Mouse (Mus musculus): Measurements from ENCODE around the gene Nfkbil1. TPM values are rescaled to one million over a fixed set of nuclear protein-coding genes. Genes with fewer than 3 reads are reported as not detected.
A peak's percentile ranks its signal among the peaks of the same experiment; 100 is the strongest.

Nfkbil1 gene
- polyA plus RNA-seq, 1 experiment, result 7.9 TPM

DNA sequence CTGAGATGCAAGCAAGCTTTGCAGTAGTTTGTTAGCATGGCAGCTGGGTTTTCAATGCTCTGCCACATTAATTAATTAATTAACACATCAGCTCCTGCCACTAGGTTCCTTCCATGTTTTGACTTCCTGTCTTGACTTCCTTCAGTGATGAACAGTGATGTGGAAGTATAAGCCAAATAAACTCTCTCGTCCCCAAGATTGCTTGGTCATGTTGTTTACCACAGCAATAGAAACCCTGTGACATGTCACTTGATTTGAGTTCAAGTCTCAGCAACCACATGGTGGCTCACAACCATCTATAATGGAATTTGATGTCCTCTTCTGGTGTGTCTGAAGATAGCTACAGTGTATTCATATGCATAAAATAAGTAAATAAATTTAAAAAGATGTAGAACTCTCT, 21.8 kb upstream of the Nfkbil1 start:
- Histone ChIP-seq H3K4me1 (ENCODE audit: control insufficient read depth, insufficient read depth, low read length) (no peaks in the 10 kb centered on the region), H3K27me3 (ENCODE audit: control insufficient read depth, insufficient read depth, low read length, poor library complexity, severe bottlenecking) (no peaks in the 10 kb centered on the region), H3K4me3 (ENCODE audit: low read depth, low read length) (no peak overlapping the region), H3K9ac (ENCODE audit: low read depth, poor library complexity, severe bottlenecking) (no peak overlapping the region), H3K9me3 (replicated peaks; ENCODE audit: control insufficient read depth, insufficient read depth, low read length, poor library complexity, severe bottlenecking) (no peaks in the 10 kb centered on the region), H3K36me3 (ENCODE audit: control insufficient read depth, insufficient read depth, low read length, poor library complexity, severe bottlenecking) (peaks cover 9% of the 10 kb centered on the region), H3K27ac (ENCODE audit: insufficient read depth, low read length) (no peak overlapping the region)
- TF ChIP-seq POLR2A (IDR thresholded peaks at IDR 0.05; ENCODE audit: insufficient read depth, low read length), result no peak
- TF ChIP-seq EP300 (IDR thresholded peaks at IDR 0.05; ENCODE audit: insufficient read depth, low read depth, low read length), result no peak
- TF ChIP-seq CTCF (IDR thresholded peaks at IDR 0.05; ENCODE audit: low read depth, low read length), result no peak

DNA sequence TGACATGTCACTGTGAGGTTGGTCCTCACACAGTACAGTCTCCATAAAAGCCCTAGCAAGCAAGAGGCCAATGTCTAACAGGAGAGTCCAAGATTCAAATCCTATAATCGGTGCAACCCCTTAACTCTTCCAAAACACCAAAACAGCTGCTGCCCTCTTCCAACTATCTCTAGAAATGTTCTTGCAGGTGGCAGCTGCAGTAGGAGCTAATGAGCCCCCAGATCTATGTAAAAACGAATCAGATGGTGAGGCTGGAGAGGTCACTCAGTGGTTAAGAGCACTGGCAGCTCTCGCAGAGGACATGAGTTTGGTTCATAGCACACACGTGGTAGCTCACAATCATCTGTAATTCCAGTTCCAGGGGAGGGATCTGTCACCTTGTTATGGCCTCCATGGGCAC, 20.1 kb upstream of the Nfkbil1 start:
- no peak for TF ChIP-seq POLR2A (IDR thresholded peaks at IDR 0.05; ENCODE audit: insufficient read depth, low read length)
- TF ChIP-seq EP300 (IDR thresholded peaks at IDR 0.05; ENCODE audit: insufficient read depth, low read depth, low read length), result no peak
- no peak for TF ChIP-seq CTCF (IDR thresholded peaks at IDR 0.05; ENCODE audit: low read depth, low read length)
- no peak overlapping the region for H3K27ac ChIP-seq (ENCODE audit: insufficient read depth, low read length)
- no peaks in the 10 kb centered on the region for H3K4me1 ChIP-seq (ENCODE audit: control insufficient read depth, insufficient read depth, low read length)
- H3K9ac ChIP-seq (ENCODE audit: low read depth, poor library complexity, severe bottlenecking), result no peak overlapping the region
- no peak overlapping the region for H3K4me3 ChIP-seq (ENCODE audit: low read depth, low read length)
- no peaks in the 10 kb centered on the region for H3K27me3 ChIP-seq (ENCODE audit: control insufficient read depth, insufficient read depth, low read length, poor library complexity, severe bottlenecking)
- H3K9me3 ChIP-seq (replicated peaks; ENCODE audit: control insufficient read depth, insufficient read depth, low read length, poor library complexity, severe bottlenecking), result no peaks in the 10 kb centered on the region
- peaks cover 23% of the 10 kb centered on the region for H3K36me3 ChIP-seq (ENCODE audit: control insufficient read depth, insufficient read depth, low read length, poor library complexity, severe bottlenecking)

DNA sequence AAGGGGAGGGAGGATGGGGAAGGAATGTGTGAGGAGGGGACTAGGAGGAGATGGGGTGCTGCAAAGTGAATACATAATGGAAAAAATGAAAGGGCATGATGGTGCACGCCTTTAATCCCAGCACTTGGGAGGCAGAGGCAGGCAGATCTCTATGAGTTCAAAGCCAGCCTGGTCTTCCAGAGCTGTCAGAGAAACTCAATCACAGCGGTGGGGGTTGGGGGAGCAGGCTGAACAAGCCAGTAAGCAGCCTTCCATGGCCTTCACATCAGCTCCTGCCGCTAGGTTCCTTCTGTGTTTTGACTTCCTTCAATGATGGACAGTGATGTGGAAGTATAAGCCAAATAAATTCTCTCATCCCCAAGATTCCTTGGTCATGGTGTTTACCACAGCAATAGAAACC, 19.7 kb upstream of the Nfkbil1 start:
- Histone ChIP-seq H3K4me1 (ENCODE audit: control insufficient read depth, insufficient read depth, low read length) (no peaks in the 10 kb centered on the region), H3K4me3 (ENCODE audit: low read depth, low read length) (no peak overlapping the region), H3K27ac (ENCODE audit: insufficient read depth, low read length) (no peak overlapping the region), H3K36me3 (ENCODE audit: control insufficient read depth, insufficient read depth, low read length, poor library complexity, severe bottlenecking) (peaks cover 27% of the 10 kb centered on the region), H3K9ac (ENCODE audit: low read depth, poor library complexity, severe bottlenecking) (no peak overlapping the region), H3K9me3 (replicated peaks; ENCODE audit: control insufficient read depth, insufficient read depth, low read length, poor library complexity, severe bottlenecking) (no peaks in the 10 kb centered on the region), H3K27me3 (ENCODE audit: control insufficient read depth, insufficient read depth, low read length, poor library complexity, severe bottlenecking) (no peaks in the 10 kb centered on the region)
- TF ChIP-seq CTCF (IDR thresholded peaks at IDR 0.05; ENCODE audit: low read depth, low read length) (no peak), EP300 (IDR thresholded peaks at IDR 0.05; ENCODE audit: insufficient read depth, low read depth, low read length) (no peak), POLR2A (IDR thresholded peaks at IDR 0.05; ENCODE audit: insufficient read depth, low read length) (no peak)

DNA sequence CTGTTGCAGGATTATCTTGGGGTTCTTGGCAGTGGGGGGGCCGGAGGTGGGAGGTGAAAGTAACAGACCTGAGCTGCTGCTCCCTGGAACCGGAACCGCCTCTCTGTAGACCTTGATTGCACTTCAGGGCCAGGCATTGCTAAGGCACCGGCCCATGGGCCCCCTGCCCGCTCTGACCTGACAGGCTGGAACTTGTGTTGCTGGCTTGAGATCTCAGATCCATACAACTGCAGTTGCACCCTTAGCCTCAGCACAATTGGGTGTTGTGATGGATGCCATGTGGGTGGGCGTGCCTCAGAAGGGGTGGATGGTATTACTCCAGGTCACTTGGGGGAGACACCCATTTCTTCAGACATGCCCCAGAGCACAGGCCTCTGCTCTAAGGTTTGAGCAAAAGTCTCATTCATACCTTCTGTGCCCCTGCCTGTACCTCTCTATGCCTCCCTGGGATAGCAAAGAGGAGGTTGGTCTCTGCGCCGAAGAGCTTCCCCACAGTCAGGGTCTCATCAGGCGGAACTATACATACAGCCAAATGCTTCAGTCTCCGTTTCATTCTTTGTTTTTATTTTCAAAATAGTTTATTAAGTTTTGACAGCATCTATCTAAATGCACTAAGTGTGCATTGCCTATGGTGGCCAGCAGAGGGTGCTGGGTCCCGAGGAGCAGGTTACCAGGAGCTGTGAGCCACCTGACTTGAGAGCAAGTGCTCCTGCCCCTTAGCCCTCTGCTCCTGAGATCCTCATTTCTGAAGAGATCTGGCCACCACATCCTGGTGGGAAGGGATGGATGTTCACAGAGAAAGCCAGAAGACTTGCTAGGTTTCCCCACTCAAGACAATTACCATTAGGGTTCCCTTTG, 18.9 kb upstream of the Nfkbil1 start:
- H3K4me1 ChIP-seq (ENCODE audit: control insufficient read depth, insufficient read depth, low read length), result no peaks in the 10 kb centered on the region
- no peak overlapping the region for H3K4me3 ChIP-seq (ENCODE audit: low read depth, low read length)
- no peaks in the 10 kb centered on the region for H3K9me3 ChIP-seq (replicated peaks; ENCODE audit: control insufficient read depth, insufficient read depth, low read length, poor library complexity, severe bottlenecking)
- TF ChIP-seq CTCF (IDR thresholded peaks at IDR 0.05; ENCODE audit: low read depth, low read length) (peak; percentile 92), EP300 (IDR thresholded peaks at IDR 0.05; ENCODE audit: insufficient read depth, low read depth, low read length) (no peak)
- H3K27ac ChIP-seq (ENCODE audit: insufficient read depth, low read length), result peak overlapping the region; percentile 10; the same call in 1 of the 2 replicates
- H3K27me3 ChIP-seq (ENCODE audit: control insufficient read depth, insufficient read depth, low read length, poor library complexity, severe bottlenecking), result no peaks in the 10 kb centered on the region
- H3K9ac ChIP-seq (ENCODE audit: low read depth, poor library complexity, severe bottlenecking), result no peak overlapping the region
- H3K36me3 ChIP-seq (ENCODE audit: control insufficient read depth, insufficient read depth, low read length, poor library complexity, severe bottlenecking), result peaks cover 34% of the 10 kb centered on the region

DNA sequence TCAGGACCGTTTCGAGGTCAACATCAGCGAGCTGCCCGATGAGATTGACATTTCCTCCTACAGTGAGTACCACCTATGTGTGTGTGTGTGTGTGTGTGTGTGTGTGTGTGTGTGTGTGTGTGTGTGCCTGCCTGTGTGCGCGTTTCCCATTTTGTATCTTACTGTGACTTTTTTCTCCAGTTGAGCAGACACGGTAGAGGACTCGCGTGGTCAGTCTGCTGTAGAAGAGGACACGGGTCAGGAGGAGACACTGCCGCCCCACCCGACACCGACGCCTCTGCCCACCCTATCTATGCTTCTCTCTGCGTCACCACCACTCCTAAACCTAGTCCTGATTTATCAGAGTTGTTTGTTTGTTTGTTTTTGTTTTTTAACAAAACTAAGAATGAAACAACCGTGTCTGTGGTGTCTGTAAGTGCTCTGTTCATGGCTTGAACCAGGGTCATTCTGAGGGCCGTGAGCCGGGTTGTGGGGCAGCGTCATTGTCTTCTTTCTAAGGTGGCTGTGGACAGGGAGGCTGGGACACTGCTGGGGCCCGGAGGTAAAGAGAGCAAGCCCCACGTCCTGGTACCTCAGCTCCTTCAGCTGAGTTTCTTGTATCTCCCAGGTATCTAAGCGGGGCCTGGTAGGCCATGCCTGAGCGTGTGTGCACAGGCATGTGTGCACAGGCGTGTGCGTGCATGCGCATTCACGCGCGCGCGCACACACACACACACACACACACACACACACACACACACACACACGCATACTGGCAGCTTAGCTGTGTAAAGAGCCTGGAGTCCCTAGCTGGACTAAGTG, 17.9 kb upstream of the Nfkbil1 start:
- H3K9ac ChIP-seq (ENCODE audit: low read depth, poor library complexity, severe bottlenecking), result no peak overlapping the region
- H3K27ac ChIP-seq (ENCODE audit: insufficient read depth, low read length), result no peak overlapping the region
- peaks cover 44% of the 10 kb centered on the region for H3K36me3 ChIP-seq (ENCODE audit: control insufficient read depth, insufficient read depth, low read length, poor library complexity, severe bottlenecking)
- H3K27me3 ChIP-seq (ENCODE audit: control insufficient read depth, insufficient read depth, low read length, poor library complexity, severe bottlenecking), result no peaks in the 10 kb centered on the region
- no peak overlapping the region for H3K4me3 ChIP-seq (ENCODE audit: low read depth, low read length)
- no peaks in the 10 kb centered on the region for H3K4me1 ChIP-seq (ENCODE audit: control insufficient read depth, insufficient read depth, low read length)
- no peak for TF ChIP-seq CTCF (IDR thresholded peaks at IDR 0.05; ENCODE audit: low read depth, low read length)
- no peak for TF ChIP-seq POLR2A (IDR thresholded peaks at IDR 0.05; ENCODE audit: insufficient read depth, low read length)
- no peak for TF ChIP-seq EP300 (IDR thresholded peaks at IDR 0.05; ENCODE audit: insufficient read depth, low read depth, low read length)
- H3K9me3 ChIP-seq (replicated peaks; ENCODE audit: control insufficient read depth, insufficient read depth, low read length, poor library complexity, severe bottlenecking), result no peaks in the 10 kb centered on the region
